Mouse (Mus musculus) bone marrow, adult 2 months (tissue): ENCODE results near the gene Eif3a.

Experiments
- CTCF ChIP-seq: fragments of 200-500 bp; IDR thresholded peaks from 2 replicates; pipeline ENCODE4 v1.5.1; 2011; ENCODE audit warnings: low read length, control low read depth; ENCODE audit not compliant: control insufficient read depth, insufficient read depth
- POLR2A ChIP-seq: fragments of 200-500 bp; IDR thresholded peaks from 2 replicates; pipeline ENCODE4 v1.6.1; 2011; ENCODE audit warnings: low read depth, mild to moderate bottlenecking, control low read depth, low read length, borderline replicate concordance; ENCODE audit not compliant: control insufficient read depth

DNA sequence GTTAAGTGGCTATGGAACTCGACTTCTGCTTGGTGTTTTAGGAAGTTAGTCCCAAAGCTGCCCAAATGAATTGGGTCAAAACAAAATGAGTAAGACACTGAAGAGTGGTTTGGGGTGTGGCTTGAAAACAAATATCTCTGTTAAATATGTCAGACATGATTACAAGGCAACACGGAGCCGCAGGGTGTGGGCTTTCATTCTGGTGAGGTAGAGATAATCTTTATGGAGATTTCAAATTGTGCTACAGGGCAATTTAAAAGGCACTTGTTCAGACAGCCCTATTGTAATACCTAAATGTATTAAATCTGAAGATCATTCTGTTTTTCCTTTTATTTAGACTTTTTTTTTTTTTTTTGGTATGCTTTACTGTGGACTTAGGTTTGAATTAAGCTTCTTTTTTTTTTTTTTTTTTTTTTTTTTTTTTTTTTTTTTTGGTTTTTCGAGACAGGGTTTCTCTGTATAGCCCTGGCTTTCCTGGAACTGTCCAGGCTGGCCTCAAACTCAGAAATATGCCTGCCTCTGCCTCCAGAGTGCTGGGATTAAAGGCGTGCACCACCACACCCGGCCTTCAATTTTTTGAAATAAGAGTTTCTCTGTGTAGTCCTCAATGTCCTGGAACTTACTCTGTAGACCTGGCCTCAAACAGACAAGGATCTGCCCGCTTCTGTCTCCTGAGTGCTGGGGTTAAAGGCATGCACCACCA, 9.6 kb upstream of the Eif3a start:
- TF ChIP-seq CTCF = no peak
- no peak for TF ChIP-seq POLR2A
